Mouse (Mus musculus): ENCODE measurements around the gene Gm13090. TPM values are rescaled to one million over a fixed set of nuclear protein-coding genes. Genes with fewer than 3 reads are reported as not detected.

Gene Gm13090
- not detected in 2 replicates for total RNA-seq (2023)

DNA sequence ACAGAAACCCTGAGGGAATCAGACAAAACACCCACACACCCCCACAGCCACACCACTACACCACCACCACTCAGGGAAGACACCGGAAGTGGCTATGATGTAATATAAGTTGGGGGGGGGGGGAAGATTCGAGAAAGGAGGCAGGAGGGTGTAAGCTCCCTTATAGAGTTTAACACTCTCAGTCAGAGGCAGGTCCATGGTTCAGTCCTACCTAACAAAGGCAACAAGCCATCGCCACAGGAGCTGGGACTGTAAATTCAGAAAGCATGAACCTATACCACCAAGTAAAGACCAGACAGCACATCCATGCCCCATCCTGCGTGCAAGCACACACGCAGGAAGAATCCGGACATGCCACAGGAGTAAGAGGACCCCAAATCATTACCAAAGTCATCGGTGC is at the start of gene Gm13090:
Gm13090 (plus strand) TSS at position 301 of the 400 bp plus-strand sequence.

DNA sequence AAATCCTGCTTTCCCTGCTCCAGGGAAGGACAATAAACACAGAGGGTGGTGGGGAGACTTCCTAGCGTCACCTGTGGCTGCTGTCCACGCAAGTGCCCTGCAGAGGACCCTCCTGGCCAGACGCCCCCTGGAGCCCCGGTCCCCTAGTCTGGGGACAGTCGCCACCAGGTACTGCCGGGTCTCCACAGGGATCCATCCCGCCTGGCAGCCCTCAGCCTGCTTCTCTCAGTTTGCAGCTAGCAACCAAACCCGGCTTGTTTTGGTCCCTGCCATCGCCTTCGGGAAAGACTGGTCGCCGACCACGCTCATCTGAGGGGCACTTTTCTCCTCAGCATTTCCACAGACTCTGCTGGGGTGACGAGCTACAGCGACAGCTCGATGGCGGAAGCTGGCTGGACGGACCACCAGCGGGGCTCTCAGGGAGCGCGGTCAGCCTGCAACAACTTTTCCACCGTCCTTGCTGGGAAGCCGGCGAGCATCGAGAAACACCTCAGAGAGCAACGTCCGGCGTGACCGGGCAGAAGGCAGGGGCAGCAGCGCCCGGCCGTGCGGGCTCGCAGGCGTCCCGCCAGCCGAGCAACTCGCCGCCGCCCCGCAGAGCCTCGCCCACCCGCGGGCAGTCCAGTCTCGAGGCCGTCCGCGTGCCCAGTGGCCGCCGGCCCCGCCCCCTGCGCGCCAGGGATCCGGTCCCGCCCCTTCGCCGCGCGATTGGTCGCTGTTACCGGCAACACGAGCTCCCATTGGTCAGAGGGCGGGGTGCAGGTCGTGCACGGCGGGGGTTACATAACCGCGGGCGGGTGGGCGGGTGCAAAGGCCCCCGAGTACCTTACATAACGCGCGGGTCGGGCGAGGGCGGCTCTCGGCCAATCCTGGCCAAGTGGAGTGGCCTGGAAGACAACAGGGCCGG is 45.1 kb upstream of the Gm13090 start, which contains the start of gene Per3:
Per3 (minus strand) TSS at position 629 of the 907 bp plus-strand sequence.

DNA sequence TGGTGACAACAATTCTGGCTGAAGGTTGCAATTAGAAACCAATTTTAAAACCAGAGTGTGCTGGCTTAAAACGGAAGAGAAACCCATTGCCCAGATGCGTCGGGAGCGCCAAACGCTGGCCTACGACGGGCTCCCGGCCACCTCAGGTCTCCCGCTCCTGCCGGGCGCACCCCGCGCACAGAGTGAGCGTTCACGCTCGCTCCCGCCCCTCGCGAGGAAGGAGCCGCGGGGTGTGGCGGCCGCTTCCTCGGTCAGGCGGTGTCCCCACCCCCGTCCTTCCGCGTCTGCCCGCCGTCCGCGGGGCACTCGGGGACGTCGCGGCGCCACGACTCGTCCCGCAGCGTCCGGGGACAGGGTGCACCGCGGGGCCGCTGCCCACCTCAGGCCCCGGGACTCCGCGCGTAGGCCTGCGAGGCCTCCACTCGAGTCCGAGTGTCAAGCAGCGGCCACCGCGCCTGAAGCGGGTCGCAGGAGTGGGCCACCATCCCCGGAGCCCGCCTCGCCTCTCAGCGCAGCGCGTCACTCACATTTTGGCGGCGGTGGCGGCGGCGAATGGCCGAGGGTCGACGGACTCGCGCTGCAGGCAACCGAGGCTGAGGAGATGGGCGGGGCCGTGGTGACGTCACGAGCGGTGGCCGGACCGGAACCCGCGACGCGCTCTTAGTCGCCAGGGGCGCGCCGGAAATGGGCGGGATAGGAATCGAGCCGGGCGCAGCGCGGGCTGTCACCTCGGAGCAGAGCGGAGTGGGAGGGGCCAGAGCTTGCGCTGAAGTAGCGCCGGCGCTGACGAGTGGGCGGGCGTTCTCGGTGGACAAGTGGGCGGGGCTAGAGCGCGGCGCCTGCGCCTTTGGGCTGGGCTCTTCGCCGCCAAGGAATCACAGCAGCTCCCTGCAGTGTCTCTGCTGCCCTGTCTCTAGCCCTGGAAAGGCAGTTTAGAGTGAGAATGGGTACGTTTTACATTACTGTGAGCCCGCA is 31.7 kb upstream of the Gm13090 start, which contains the start of gene Vamp3:
Vamp3 (minus strand) TSS at position 617 of the 975 bp plus-strand sequence.

Other genes with a start within 250 kb of the Gm13090 start
- gene Errfi1, start 235.7 kb upstream of the Gm13090 start, total RNA-seq (2023): 7.7 and 7.8 TPM in 2 replicates
- 51.6 and 59.9 TPM in 2 replicates for gene Park7, start 175.1 kb upstream of the Gm13090 start, total RNA-seq (2023)
- not detected in 2 replicates for gene Tnfrsf9, start 175.0 kb upstream of the Gm13090 start, total RNA-seq (2023)
- gene Uts2, start 92.5 kb upstream of the Gm13090 start, total RNA-seq (2023): not detected in 2 replicates
- 1.4 and 2.5 TPM in 2 replicates for gene Per3, start 44.9 kb upstream of the Gm13090 start, total RNA-seq (2023)
- gene Vamp3, start 31.6 kb upstream of the Gm13090 start, total RNA-seq (2023): 159 and 164 TPM in 2 replicates

Data from neutrophil, adult 65 days (primary cell).